Mouse (Mus musculus) midbrain, embryonic 12.5 days (tissue): ENCODE measurements around the gene Sv2a. TPM values are rescaled to one million over a fixed set of nuclear protein-coding genes. Genes with fewer than 3 reads are reported as not detected.

Source experiments
- ATAC-seq: fragments of 200-750 bp; cut with Nextera tagmentation; 2 replicates; pipeline ENCODE4 v1.8.0; 2017; ENCODE audit warnings: low read depth, moderate TSS enrichment, moderate library complexity; ENCODE audit not compliant: low FRiP score
- H3K27ac ChIP-seq: fragments of 300-500 bp; sonication (generic); replicated peaks from 2 replicates; pipeline ENCODE4 v1.5.1; 2016; ENCODE audit warnings: mild to moderate bottlenecking
- H3K27me3 ChIP-seq: fragments of 300-500 bp; sonication (generic); 2 replicates; pipeline ENCODE4 v1.6.1; 2016; ENCODE audit warnings: mild to moderate bottlenecking
- H3K36me3 ChIP-seq: fragments of 300-500 bp; sonication (generic); 2 replicates; pipeline ENCODE4 v1.6.1; 2016
- H3K4me1 ChIP-seq: fragments of 300-500 bp; sonication (generic); 2 replicates; pipeline ENCODE4 v1.6.1; 2016
- H3K4me2 ChIP-seq: fragments of 300-500 bp; sonication (generic); replicated peaks from 2 replicates; pipeline ENCODE4 v1.6.1; 2016; ENCODE audit warnings: mild to moderate bottlenecking, moderate library complexity
- H3K4me3 ChIP-seq: fragments of 300-500 bp; sonication (generic); 2 replicates; pipeline ENCODE4 v1.5.1; 2016; ENCODE audit warnings: mild to moderate bottlenecking
- H3K9ac ChIP-seq: fragments of 300-500 bp; sonication (generic); replicated peaks from 2 replicates; pipeline ENCODE4 v1.6.1; 2016; ENCODE audit warnings: mild to moderate bottlenecking, moderate library complexity
- H3K9me3 ChIP-seq: fragments of 300-500 bp; sonication (generic); 2 replicates; pipeline ENCODE4 v1.6.1; 2016; ENCODE audit warnings: mild to moderate bottlenecking
- WGBS: fragments of 180-500 bp; shearing (Covaris S2); methylation state at CpG from one replicate; pipeline ENCODE4 v1.1.7; 2016; 5-methylcytosine and 5-hydroxymethylcytosine counted together
- polyA plus RNA-seq: library from polyadenylated mRNA; unstranded; fragments of >200 nt; fragmentation: Nextera tagmentation; extraction: Ambion mirVana; gene quantifications from 2 replicates; pipeline ENCODE4 v1.2.1, GENCODE M21; 2016

The Sv2a gene
- polyA plus RNA-seq, 1 experiment from 2014 or later, result 30.0 TPM

- H3K27ac ChIP-seq, result no peak overlapping the region
- peaks cover 39% of the 10 kb centered on the region for H3K4me1 ChIP-seq
- 95% methylated on average over 4 of the region's 4 CpGs for WGBS
- peaks cover 46% of the 10 kb centered on the region for H3K36me3 ChIP-seq
- peaks cover 8% of the 10 kb centered on the region; the same call in 1 of the 2 replicates for H3K27me3 ChIP-seq
- no peak for ATAC-seq
- no peaks in the 10 kb centered on the region for H3K9me3 ChIP-seq
- H3K9ac ChIP-seq, result no peak overlapping the region
- H3K4me2 ChIP-seq, result no peak overlapping the region
- H3K4me3 ChIP-seq, result no peak overlapping the region
These were observed 2.5 kb upstream of the Sv2a start for GRCm38 (mm10) chr3:96178427-96178826.

DNA sequence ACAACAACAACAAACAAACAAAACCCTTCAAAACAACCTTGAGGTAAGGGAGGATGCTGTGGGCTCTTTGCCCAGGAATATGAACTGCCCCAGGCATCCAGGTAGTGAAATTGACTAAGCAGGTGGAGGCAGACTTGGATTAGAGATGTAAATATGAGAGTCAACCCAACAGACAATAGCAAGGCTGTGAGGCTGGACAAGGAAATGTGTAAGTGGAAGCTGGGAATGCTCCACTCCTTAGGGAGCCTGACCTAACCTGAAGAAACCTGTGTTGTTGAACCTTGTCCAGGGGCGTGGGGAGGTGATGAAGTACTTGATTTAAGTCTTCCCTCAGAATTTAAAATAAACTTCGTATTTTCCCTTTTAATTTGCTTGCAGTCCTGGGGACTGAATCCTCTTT is 2.0 kb upstream of the Sv2a start:
- WGBS, result 88% methylated on average over 2 of the region's 2 CpGs
- no peaks in the 10 kb centered on the region for H3K9me3 ChIP-seq
- H3K27me3 ChIP-seq, result peaks cover 8% of the 10 kb centered on the region; the same call in 1 of the 2 replicates
- no peak for ATAC-seq
- H3K9ac ChIP-seq, result no peak overlapping the region
- no peak overlapping the region for H3K4me2 ChIP-seq
- H3K36me3 ChIP-seq, result peaks cover 45% of the 10 kb centered on the region
- 0 out of 2 replicates have a peak overlapping the region, but pooled peaks have one; percentile 25 for H3K27ac ChIP-seq
- H3K4me1 ChIP-seq, result peaks cover 36% of the 10 kb centered on the region
- H3K4me3 ChIP-seq, result no peak overlapping the region

GRCm38 (mm10) chr3:96179531-96179930 is 1.4 kb upstream of the Sv2a start:
- Histone ChIP-seq H3K36me3 (peaks cover 38% of the 10 kb centered on the region), H3K4me2 (no peak overlapping the region), H3K4me1 (peaks cover 30% of the 10 kb centered on the region), H3K27ac (no peak overlapping the region), H3K27me3 (peaks cover 8% of the 10 kb centered on the region; the same call in 1 of the 2 replicates), H3K9ac (no peak overlapping the region), H3K9me3 (no peaks in the 10 kb centered on the region), H3K4me3 (no peak overlapping the region)
- 68% methylated on average over 4 of the region's 4 CpGs for WGBS
- no peak for ATAC-seq

DNA sequence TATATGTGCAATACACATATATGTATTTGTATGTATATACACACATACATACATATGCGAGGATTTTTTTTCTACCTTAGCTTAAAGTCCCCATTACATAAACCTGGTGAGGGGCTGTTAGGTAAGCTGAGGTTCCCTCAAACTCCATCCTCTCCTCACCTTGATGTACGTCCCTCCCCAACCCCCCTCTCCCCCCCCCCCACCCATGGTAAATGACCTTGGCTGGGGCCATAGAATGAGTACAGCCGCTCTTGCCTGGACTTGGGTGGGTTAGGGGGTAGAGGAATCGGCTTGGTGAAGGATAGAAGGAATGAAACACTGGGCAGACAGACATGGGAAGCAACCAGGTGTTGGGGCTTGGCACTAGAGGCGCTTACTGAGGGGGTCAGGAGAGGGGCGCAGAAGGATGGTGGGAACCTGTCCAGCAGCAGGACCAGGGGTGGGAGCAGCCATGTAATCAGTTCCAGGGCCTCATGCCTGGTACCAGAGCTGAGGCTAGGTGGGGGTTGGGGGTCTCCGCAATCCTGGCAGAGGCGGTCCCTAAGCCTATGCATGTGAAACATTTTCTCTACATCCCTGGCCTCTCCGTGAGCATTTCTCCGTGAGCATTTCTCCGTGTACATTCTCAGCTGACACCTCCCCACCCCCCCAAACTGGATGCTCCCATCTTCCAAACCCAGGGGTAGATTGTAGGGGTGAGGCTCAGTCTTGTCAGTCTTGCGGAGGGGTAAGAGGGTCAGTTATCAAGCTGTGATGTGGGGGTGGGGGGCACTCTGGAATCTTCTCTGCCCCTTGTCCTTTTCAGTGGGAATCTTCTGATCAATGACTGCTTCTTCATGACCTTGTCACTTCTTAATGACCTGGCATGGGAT is 795 bp downstream of the Sv2a start:
- peaks cover 30% of the 10 kb centered on the region for H3K4me1 ChIP-seq
- H3K9ac ChIP-seq, result peak overlapping the region; percentile 60
- H3K27me3 ChIP-seq, result peaks cover 8% of the 10 kb centered on the region; the same call in 1 of the 2 replicates
- peak; percentile 25; the same call in 1 of the 2 replicates for ATAC-seq
- H3K36me3 ChIP-seq, result peaks cover 18% of the 10 kb centered on the region
- peak overlapping the region; percentile 66 for H3K4me2 ChIP-seq
- peak overlapping the region; percentile 42 for H3K27ac ChIP-seq
- WGBS, result 42% methylated on average over 12 of the region's 12 CpGs
- no peaks in the 10 kb centered on the region for H3K9me3 ChIP-seq
- H3K4me3 ChIP-seq, result peak overlapping the region; percentile 58

DNA sequence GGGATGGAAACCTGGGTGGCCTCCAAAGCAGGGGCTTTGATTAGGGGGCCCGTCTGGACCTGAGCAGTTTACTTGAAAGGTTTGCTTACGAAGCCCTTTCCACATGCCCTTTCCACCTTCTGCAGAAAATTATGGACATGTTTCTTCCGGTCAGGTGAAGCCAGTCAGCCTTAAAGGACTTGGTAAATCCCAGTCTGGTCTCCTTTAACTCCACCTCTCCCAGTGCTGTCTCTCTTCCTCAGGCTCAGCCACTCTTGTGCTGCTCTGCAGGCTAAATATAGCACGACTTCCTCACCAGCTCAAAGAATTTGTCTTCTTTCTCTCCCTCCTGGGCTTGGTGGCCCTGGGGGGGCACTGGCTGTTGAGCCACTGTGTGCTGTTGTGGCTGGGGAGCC is 1.4 kb downstream of the Sv2a start:
- Histone ChIP-seq H3K27me3 (peaks cover 8% of the 10 kb centered on the region; the same call in 1 of the 2 replicates), H3K9me3 (no peaks in the 10 kb centered on the region), H3K36me3 (peaks cover 14% of the 10 kb centered on the region), H3K4me1 (peaks cover 30% of the 10 kb centered on the region), H3K27ac (peak overlapping the region; percentile 20), H3K4me3 (peak overlapping the region; percentile 58), H3K4me2 (peak overlapping the region; percentile 66), H3K9ac (peak overlapping the region; percentile 60; the same call in 1 of the 2 replicates)
- WGBS, result 28% methylated on average over 4 of the region's 4 CpGs
- ATAC-seq, result no peak

- H3K9me3 ChIP-seq, result no peaks in the 10 kb centered on the region
- peaks cover 11% of the 10 kb centered on the region for H3K4me1 ChIP-seq
- ATAC-seq, result no peak
- 68% methylated on average over 12 of the region's 12 CpGs for WGBS
- no peak overlapping the region for H3K9ac ChIP-seq
- no peak overlapping the region for H3K4me3 ChIP-seq
- H3K36me3 ChIP-seq, result peaks cover 10% of the 10 kb centered on the region; the same call in 1 of the 2 replicates
- 0 out of 2 replicates have a peak, but pooled peaks cover 11% of the 10 kb centered on the region for H3K27me3 ChIP-seq
- H3K4me2 ChIP-seq, result no peak overlapping the region
- no peak overlapping the region for H3K27ac ChIP-seq
These were observed 12.0 kb downstream of the Sv2a start for GRCm38 (mm10) chr3:96192977-96193376.

DNA sequence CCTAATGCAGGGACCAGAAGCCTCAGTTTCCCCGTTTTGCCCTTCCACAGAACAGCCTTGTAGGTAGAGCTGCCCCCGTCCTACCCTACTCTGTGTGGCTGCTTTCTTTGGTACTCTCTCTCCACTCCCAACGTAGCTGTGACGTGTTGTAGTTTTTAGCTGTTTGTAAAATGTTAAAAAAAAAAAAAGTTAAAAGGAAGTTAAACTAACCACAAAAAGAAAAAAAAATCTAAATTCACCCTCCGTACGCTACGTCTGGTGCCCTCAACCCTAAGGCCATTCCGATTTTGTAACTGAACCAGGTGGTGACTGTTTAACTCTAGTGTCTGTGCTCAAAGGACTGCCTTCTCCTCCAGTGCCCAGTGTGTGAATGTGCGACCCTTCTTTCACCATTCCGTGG is 14.0 kb downstream of the Sv2a start:
- Histone ChIP-seq H3K4me1 (peaks cover 14% of the 10 kb centered on the region), H3K9ac (no peak overlapping the region), H3K4me3 (no peak overlapping the region), H3K27me3 (peaks cover 19% of the 10 kb centered on the region; the same call in 1 of the 2 replicates), H3K9me3 (no peaks in the 10 kb centered on the region), H3K27ac (no peak overlapping the region), H3K4me2 (no peak overlapping the region), H3K36me3 (peaks cover 8% of the 10 kb centered on the region; the same call in 1 of the 2 replicates)
- 89% methylated on average over 10 of the region's 10 CpGs for WGBS
- ATAC-seq, result no peak

DNA sequence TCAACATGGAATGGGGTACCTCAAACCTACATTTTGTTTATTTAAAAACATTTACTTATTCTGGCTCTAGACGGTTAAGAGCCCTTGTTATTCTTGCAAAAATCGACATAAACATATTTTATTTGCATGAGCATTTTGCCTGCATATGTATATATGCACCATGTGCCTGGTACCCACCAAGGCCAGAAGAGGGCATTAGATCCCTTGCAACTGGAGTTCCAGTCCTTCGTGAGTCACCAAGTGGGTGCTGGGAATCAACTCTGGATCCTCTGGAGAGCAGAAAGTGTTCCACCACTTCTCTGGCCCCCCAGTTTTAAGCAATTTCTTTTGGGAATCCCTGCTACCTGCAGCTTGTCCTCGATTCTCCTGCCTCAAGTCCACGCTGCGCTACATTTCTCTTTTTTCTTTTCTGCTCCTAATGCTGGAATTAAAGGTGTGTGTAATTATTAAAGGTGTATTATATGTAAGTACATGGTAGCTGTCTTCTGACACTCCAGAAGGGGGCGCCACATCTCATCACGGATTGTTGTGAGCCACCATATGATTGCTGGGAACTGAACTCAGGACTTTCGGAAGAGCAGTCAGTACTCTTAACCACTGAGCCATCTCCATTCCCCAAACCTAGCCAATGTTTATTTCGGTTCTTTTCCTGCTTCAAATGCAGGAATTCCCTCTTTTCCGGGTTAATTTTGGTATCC is 14.8 kb downstream of the Sv2a start:
- Histone ChIP-seq H3K27ac (no peak overlapping the region), H3K4me2 (no peak overlapping the region; the same call in 1 of the 2 replicates), H3K36me3 (peaks cover 8% of the 10 kb centered on the region; the same call in 1 of the 2 replicates), H3K4me1 (peaks cover 14% of the 10 kb centered on the region), H3K4me3 (no peak overlapping the region), H3K27me3 (peaks cover 19% of the 10 kb centered on the region; the same call in 1 of the 2 replicates), H3K9ac (no peak overlapping the region), H3K9me3 (no peaks in the 10 kb centered on the region)
- WGBS, result 94% methylated on average over 11 of the region's 11 CpGs
- ATAC-seq, result no peak

DNA sequence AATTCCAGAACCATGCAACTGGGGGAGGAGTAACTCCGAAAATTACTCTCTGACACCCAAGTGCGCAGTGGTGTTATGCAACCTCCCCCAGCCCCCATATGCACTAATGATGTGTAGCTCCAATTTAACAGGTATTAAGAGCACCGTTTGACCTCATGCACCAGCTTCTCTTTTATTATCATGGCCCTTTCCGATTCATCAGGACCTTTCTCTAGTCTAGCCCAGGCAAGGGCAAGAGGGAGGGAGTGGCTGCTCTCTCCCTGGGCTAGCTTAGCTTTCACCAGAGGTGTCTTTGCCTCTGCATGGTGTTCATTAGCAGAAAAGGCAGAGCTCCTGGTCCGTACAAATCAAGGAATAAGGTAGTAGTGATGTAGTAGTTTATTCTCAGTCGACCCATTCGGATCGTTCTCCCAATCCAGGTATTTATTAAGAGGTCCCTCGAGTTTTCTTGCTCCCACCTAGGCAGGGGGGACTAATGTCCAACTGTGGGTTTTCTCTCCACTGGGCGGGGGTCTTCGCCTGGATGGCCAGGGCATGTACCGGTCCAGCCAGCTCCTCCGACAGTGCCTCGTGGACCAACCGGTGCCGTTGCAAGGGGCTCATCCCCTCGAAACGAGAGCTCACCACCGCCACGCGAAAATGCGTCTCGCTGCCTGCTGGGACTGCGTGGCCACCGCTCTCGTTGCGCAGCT is 15.6 kb downstream of the Sv2a start:
- peak overlapping the region; percentile 65 for H3K4me3 ChIP-seq
- H3K4me1 ChIP-seq, result peaks cover 14% of the 10 kb centered on the region
- peak overlapping the region; percentile 91 for H3K27ac ChIP-seq
- H3K4me2 ChIP-seq, result peak overlapping the region; percentile 96
- ATAC-seq, result peak; percentile 57; the same call in 1 of the 2 replicates
- WGBS, result 21% methylated on average over 27 of the region's 27 CpGs
- peaks cover 19% of the 10 kb centered on the region; the same call in 1 of the 2 replicates for H3K27me3 ChIP-seq
- no peaks in the 10 kb centered on the region for H3K9me3 ChIP-seq
- H3K36me3 ChIP-seq, result peaks cover 8% of the 10 kb centered on the region; the same call in 1 of the 2 replicates
- H3K9ac ChIP-seq, result peak overlapping the region; percentile 78

GRCm38 (mm10) chr3:96197129-96197749 is 16.3 kb downstream of the Sv2a start:
- Histone ChIP-seq H3K9me3 (no peaks in the 10 kb centered on the region), H3K27ac (peak overlapping the region; percentile 91), H3K27me3 (peaks cover 19% of the 10 kb centered on the region; the same call in 1 of the 2 replicates), H3K4me2 (peak overlapping the region; percentile 96), H3K9ac (peak overlapping the region; percentile 78), H3K4me3 (peak overlapping the region; percentile 65), H3K36me3 (peaks cover 8% of the 10 kb centered on the region; the same call in 1 of the 2 replicates), H3K4me1 (peaks cover 14% of the 10 kb centered on the region)
- under 1% methylated on average over 50 of the region's 50 CpGs for WGBS
- peak; percentile 95 for ATAC-seq

DNA sequence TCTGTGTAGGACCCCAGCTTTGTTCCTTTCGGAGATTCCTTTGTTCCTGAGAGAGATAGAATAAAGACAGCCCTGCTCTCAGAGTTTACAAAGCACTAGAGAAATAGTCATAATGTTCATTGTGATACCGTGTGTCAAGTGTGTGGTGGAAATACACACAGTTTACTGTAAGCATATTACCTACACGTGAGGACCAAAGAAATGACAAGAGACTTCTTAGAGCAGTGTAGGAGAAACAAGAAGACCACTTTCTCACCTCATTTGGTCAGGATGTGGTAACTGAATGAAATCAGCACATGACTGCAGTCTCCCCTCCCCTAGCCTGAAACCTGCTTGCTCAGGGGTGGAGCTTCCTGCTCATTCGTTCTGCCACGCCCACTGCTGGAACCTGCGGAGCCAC is 17.2 kb downstream of the Sv2a start:
- H3K9ac ChIP-seq, result no peak overlapping the region
- WGBS, result 3% methylated on average over 6 of the region's 6 CpGs
- H3K27ac ChIP-seq, result no peak overlapping the region
- H3K4me3 ChIP-seq, result peak overlapping the region; percentile 65; the same call in 1 of the 2 replicates
- no peak for ATAC-seq
- H3K4me2 ChIP-seq, result peak overlapping the region; percentile 96
- H3K36me3 ChIP-seq, result peaks cover 4% of the 10 kb centered on the region; the same call in 1 of the 2 replicates
- H3K9me3 ChIP-seq, result no peaks in the 10 kb centered on the region
- peaks cover 19% of the 10 kb centered on the region; the same call in 1 of the 2 replicates for H3K27me3 ChIP-seq
- peaks cover 14% of the 10 kb centered on the region for H3K4me1 ChIP-seq
